Mouse (Mus musculus) liver, embryonic 14.5 days (tissue): ENCODE data around the gene Thra. TPM values are rescaled to one million over a fixed set of nuclear protein-coding genes. Genes with fewer than 3 reads are reported as not detected.

Experiments used
- ATAC-seq: fragments of 200-750 bp; cut with Nextera tagmentation; 2 replicates; pipeline ENCODE4 v1.8.0; 2017; ENCODE audit warnings: moderate number of reproducible peaks, mild to moderate bottlenecking, moderate library complexity; ENCODE audit not compliant: insufficient read depth
- DNase-seq, 3 experiments: peaks; one replicate each; pipeline ENCODE4 v3.0.0-alpha.2; 2012 to 2013; ENCODE audit warnings: low read depth in 3 of 3, low spot score in 3 of 3
- H3K27ac ChIP-seq: fragments of 300-500 bp; sonication (generic); 2 replicates; pipeline ENCODE4 v1.5.1; 2014; ENCODE audit warnings: moderate library complexity, mild to moderate bottlenecking, control low read depth, inconsistent platforms
- H3K27me3 ChIP-seq: fragments of 300-500 bp; sonication (generic); 2 replicates; pipeline ENCODE4 v1.6.1; 2014; ENCODE audit warnings: mild to moderate bottlenecking, low read length, moderate library complexity; ENCODE audit not compliant: control insufficient read depth, insufficient read depth
- H3K36me3 ChIP-seq: fragments of 300-500 bp; sonication (generic); replicated peaks from 2 replicates; pipeline ENCODE4 v1.6.1; 2014; ENCODE audit warnings: low read depth; ENCODE audit not compliant: control insufficient read depth, insufficient read depth
- H3K4me1 ChIP-seq, 2 experiments: fragments of 200-500 bp in 1 of 2; fragments of 300-500 bp in 1 of 2; sonication (generic) in 1 of 2; replicated peaks; 2 replicates each; pipeline ENCODE4 v1.6.1; 2012 to 2014; ENCODE audit warnings: antibody characterized with exemption in 1 of 2, inconsistent platforms in 1 of 2, low read length in 1 of 2; ENCODE audit not compliant: control insufficient read depth in 2 of 2, insufficient read depth in 2 of 2
- H3K4me2 ChIP-seq: fragments of 300-500 bp; sonication (generic); 2 replicates; pipeline ENCODE4 v1.6.1; 2014; ENCODE audit warnings: low read depth, mild to moderate bottlenecking, control low read depth, moderate library complexity
- H3K4me3 ChIP-seq, 2 experiments: fragments of 200-500 bp in 1 of 2; fragments of 300-500 bp in 1 of 2; sonication (generic) in 1 of 2; 2 replicates each; pipeline ENCODE4 v1.5.1; 2012 to 2014; ENCODE audit warnings: low read depth in 2 of 2, low read length in 2 of 2, mild to moderate bottlenecking in 2 of 2, control low read depth in 1 of 2, inconsistent platforms in 1 of 2, moderate library complexity in 1 of 2; ENCODE audit not compliant: insufficient read depth in 1 of 2
- H3K9ac ChIP-seq: fragments of 300-500 bp; sonication (generic); replicated peaks from 2 replicates; pipeline ENCODE4 v1.6.1; 2014; ENCODE audit warnings: mild to moderate bottlenecking, control low read depth, moderate library complexity
- H3K9me3 ChIP-seq: fragments of 300-500 bp; sonication (generic); 2 replicates; pipeline ENCODE4 v1.6.1; 2016; ENCODE audit warnings: low read length, mixed read lengths; ENCODE audit not compliant: control insufficient read depth
- CTCF ChIP-seq: IDR thresholded peaks from 2 replicates; pipeline ENCODE4 v1.5.1; 2016; ENCODE audit warnings: antibody characterized with exemption, low read depth, control low read depth
- EP300 ChIP-seq: IDR thresholded peaks from 2 replicates; pipeline ENCODE4 v1.6.1; 2016; ENCODE audit warnings: antibody characterized with exemption, low read depth
- WGBS: fragments of 180-500 bp; shearing (Covaris S2); extraction: QIAGEN DNeasy Blood & Tissue Kit; methylation state at CpG from one replicate; pipeline ENCODE4 v1.1.7; 2014; ENCODE audit not compliant: insufficient replicate concordance; 5-methylcytosine and 5-hydroxymethylcytosine counted together
- polyA plus RNA-seq, 2 experiments: library from polyadenylated mRNA; depleted of rRNA in 1 of 2; stranded (reverse) in 1 of 2; unstranded in 1 of 2; fragments of >200 nt; fragmentation: Nextera tagmentation in 1 of 2; extraction: Ambion mirVana in 1 of 2; gene quantifications; 2 replicates each; pipeline versions ENCODE4 v1.2.1 to v1.2.3; 2012 to 2014

Thra gene
- polyA plus RNA-seq, 2 experiments: 8.3 to 15.6 TPM

DNA sequence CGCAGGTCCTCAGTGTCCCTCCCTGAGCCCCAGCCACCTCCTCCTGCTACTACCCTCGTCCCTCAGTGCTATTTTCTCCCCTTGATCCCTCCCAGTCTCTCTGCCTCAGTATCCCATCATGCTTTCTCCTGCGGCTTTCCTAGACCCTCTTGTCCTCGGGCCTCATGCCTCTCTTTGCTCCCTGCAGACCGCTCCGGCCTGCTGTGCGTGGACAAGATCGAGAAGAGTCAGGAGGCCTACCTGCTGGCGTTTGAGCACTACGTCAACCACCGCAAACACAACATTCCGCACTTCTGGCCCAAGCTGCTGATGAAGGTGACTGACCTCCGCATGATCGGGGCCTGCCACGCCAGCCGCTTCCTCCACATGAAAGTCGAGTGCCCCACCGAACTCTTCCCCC, 23.7 kb downstream of the Thra start:
- no peak overlapping the region for H3K4me3 ChIP-seq
- ATAC-seq (no peak), DNase-seq (no peak)
- no peaks in the 10 kb centered on the region for H3K27me3 ChIP-seq
- TF ChIP-seq CTCF (no peak), EP300 (no peak)
- H3K36me3 ChIP-seq: peaks cover 14% of the 10 kb centered on the region; the same call in 1 of the 2 replicates
- 79% methylated on average over 18 of the region's 18 CpGs for WGBS
- no peaks in the 10 kb centered on the region for H3K9me3 ChIP-seq
- H3K9ac ChIP-seq: no peak overlapping the region
- H3K4me2 ChIP-seq: no peak overlapping the region
- H3K27ac ChIP-seq: no peak overlapping the region
- H3K4me1 ChIP-seq: peaks cover 25% of the 10 kb centered on the region in 2 experiments

GRCm38 (mm10) chr11:98764746-98765145, 24.3 kb downstream of the Thra start:
- ATAC-seq: no peak
- Histone ChIP-seq H3K4me1 (peaks cover 31% of the 10 kb centered on the region in 2 experiments), H3K9ac (no peak overlapping the region), H3K36me3 (peaks cover 14% of the 10 kb centered on the region; the same call in 1 of the 2 replicates), H3K27me3 (no peaks in the 10 kb centered on the region), H3K4me3 (no peak overlapping the region), H3K9me3 (no peaks in the 10 kb centered on the region), H3K27ac (no peak overlapping the region), H3K4me2 (no peak overlapping the region)
- TF ChIP-seq EP300 (no peak), CTCF (no peak)
- no peak for DNase-seq

DNA sequence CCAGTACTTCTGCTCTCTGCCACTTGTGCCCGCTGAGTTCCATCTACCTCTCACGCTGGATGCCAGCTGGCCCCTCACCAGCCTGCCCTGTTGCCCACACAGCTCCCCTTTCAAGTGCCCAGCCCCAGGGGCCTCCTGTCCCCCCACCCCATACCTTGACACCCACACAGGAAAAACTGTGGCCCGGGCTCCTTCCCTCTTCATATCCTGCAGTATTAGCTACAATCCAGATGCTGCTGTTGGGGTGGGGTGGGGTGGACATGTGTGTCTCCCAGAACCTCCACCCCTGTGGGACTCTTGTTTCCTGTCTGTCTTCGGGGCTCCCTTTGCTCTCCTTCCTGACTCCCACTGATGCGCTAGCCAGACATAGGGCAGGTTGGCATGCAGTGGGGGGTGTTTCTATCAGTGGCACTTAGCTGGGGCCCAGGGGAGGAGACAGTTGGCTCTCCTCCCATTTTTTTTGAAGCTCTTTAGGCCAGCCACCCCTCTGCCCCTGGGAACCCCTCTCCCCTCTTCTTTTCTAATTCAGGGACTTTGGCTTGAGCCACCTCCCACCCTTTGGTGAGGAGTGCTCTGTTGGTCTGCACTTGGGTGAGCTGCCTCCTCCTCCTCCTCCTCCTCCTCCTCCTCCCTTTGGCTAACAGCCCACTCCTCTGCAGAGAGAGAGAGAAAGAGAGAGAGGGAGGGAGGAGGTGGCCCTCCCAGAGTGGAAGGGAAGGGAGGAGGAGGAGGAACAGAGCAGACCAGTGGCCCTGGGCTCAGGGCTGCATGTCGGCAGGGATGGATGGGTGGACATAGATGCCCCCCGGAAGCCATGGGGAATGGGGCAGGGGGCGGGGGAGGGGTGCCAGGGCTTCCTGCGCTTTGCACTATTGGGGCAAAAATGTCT, 25.2 kb downstream of the Thra start:
- Histone ChIP-seq H3K4me1 (peaks cover 35% of the 10 kb centered on the region in 2 experiments), H3K9ac (no peak overlapping the region), H3K27me3 (no peaks in the 10 kb centered on the region), H3K9me3 (no peaks in the 10 kb centered on the region), H3K27ac (no peak overlapping the region), H3K36me3 (peaks cover 13% of the 10 kb centered on the region; the same call in 1 of the 2 replicates), H3K4me2 (no peak overlapping the region), H3K4me3 (no peak overlapping the region)
- ATAC-seq (no peak), DNase-seq (no peak)
- 37% methylated on average over 9 of the region's 9 CpGs for WGBS
- no peak for TF ChIP-seq EP300
- TF ChIP-seq CTCF: no peak

- peaks cover 35% of the 10 kb centered on the region in 2 experiments for H3K4me1 ChIP-seq
- no peak overlapping the region for H3K27ac ChIP-seq
- H3K4me2 ChIP-seq: no peak overlapping the region
- H3K27me3 ChIP-seq: no peaks in the 10 kb centered on the region
- no peaks in the 10 kb centered on the region for H3K9me3 ChIP-seq
- H3K36me3 ChIP-seq: peaks cover 12% of the 10 kb centered on the region; the same call in 1 of the 2 replicates
- ATAC-seq (no peak), DNase-seq (no peak)
- no peak overlapping the region for H3K4me3 ChIP-seq
- TF ChIP-seq CTCF: no peak
- no peak for TF ChIP-seq EP300
- 19% methylated on average over 1 of the region's 2 CpGs for WGBS
- H3K9ac ChIP-seq: no peak overlapping the region
Measured at GRCm38 (mm10) chr11:98766346-98766745, 25.9 kb downstream of the Thra start.

DNA sequence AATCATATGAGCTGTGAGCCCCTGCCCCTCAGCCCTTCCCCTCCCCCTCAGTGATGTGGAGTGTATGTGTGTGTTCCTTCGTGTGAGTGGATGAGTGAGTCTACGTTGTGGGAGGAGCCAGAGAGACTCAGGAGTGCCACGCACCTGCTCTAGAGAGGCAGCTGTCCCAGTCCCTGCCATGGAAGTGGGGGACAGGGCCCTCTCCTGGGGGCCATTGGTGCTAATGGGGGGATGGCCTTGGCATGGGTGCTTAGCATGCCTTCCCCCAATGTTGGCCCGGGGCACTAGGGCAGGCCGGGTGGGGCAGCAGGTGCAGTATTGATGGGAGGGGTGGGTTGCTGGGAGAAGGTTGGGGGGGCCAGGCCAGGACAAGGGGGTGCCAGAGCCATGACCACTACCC, 26.4 kb downstream of the Thra start:
- Histone ChIP-seq H3K4me3 (no peak overlapping the region), H3K9ac (no peak overlapping the region), H3K36me3 (peaks cover 10% of the 10 kb centered on the region; the same call in 1 of the 2 replicates), H3K4me1 (peaks cover 35% of the 10 kb centered on the region in 2 experiments), H3K27me3 (no peaks in the 10 kb centered on the region), H3K4me2 (peak overlapping the region; percentile 80), H3K9me3 (no peaks in the 10 kb centered on the region), H3K27ac (no peak overlapping the region)
- no peak for ATAC-seq
- no peak for DNase-seq
- WGBS: 55% methylated on average over 5 of the region's 5 CpGs
- TF ChIP-seq EP300: no peak
- TF ChIP-seq CTCF: no peak
